Mouse (Mus musculus): ENCODE measurements around the gene Grik4.

GRCm38 (mm10) chr9:42674017-42674412 lies 270.3 kb downstream of the Grik4 start:
- TF ChIP-seq POLR2A (IDR thresholded peaks at IDR 0.05; ENCODE audit: extremely low read depth, insufficient read depth, low read length): no peak
- TF ChIP-seq CTCF (IDR thresholded peaks at IDR 0.05; ENCODE audit: low read depth, low read length): no peak

Data from liver, adult 2 months (tissue).